Mouse (Mus musculus) forebrain, embryonic 13.5 days (tissue): ENCODE data around the gene Ccl25. TPM values are rescaled to one million over a fixed set of nuclear protein-coding genes. Genes with fewer than 3 reads are reported as not detected.
"Not testable (repeated sequence)": the region's sequence is repeated elsewhere in the genome, so short reads cannot be mapped to it uniquely, and the experiment has no call there.

Source experiments
- ATAC-seq: fragments of 200-750 bp; cut with Nextera tagmentation; 2 replicates; pipeline ENCODE4 v1.8.0; 2017
- H3K27ac ChIP-seq: fragments of 300-500 bp; sonication (generic); 2 replicates; pipeline ENCODE4 v1.5.1; 2015; ENCODE audit warnings: inconsistent platforms, mild to moderate bottlenecking, moderate library complexity
- H3K27me3 ChIP-seq: fragments of 300-500 bp; sonication (generic); 2 replicates; pipeline ENCODE4 v1.6.1; 2015; ENCODE audit warnings: mild to moderate bottlenecking, inconsistent platforms
- H3K36me3 ChIP-seq: fragments of 300-500 bp; sonication (generic); 2 replicates; pipeline ENCODE4 v1.6.1; 2015; ENCODE audit warnings: mild to moderate bottlenecking, inconsistent platforms; ENCODE audit not compliant: poor library complexity, severe bottlenecking
- H3K4me1 ChIP-seq: fragments of 300-500 bp; sonication (generic); 2 replicates; pipeline ENCODE4 v1.6.1; 2015; ENCODE audit warnings: inconsistent platforms
- H3K4me2 ChIP-seq: fragments of 300-500 bp; sonication (generic); 2 replicates; pipeline ENCODE4 v1.6.1; 2015; ENCODE audit warnings: inconsistent platforms, mild to moderate bottlenecking, moderate library complexity
- H3K4me3 ChIP-seq: fragments of 300-500 bp; sonication (generic); 2 replicates; pipeline ENCODE4 v1.5.1; 2015; ENCODE audit warnings: mild to moderate bottlenecking, inconsistent platforms
- H3K9ac ChIP-seq: fragments of 300-500 bp; sonication (generic); 2 replicates; pipeline ENCODE4 v1.6.1; 2015; ENCODE audit warnings: mild to moderate bottlenecking, inconsistent platforms
- H3K9me3 ChIP-seq: fragments of 300-500 bp; sonication (generic); replicated peaks from 2 replicates; pipeline ENCODE4 v1.6.1; 2016; ENCODE audit warnings: inconsistent platforms
- WGBS: fragments of 180-500 bp; shearing (Covaris S2); methylation state at CpG from one replicate; pipeline ENCODE4 v1.1.7; 2015; 5-methylcytosine and 5-hydroxymethylcytosine counted together
- polyA plus RNA-seq: library from polyadenylated mRNA; unstranded; fragments of >200 nt; fragmentation: Nextera tagmentation; extraction: Ambion mirVana; gene quantifications from 2 replicates; pipeline ENCODE4 v1.2.1, GENCODE M21; 2015

Ccl25 gene
- polyA plus RNA-seq, 1 experiment from 2014 or later, result 24.8 TPM

DNA sequence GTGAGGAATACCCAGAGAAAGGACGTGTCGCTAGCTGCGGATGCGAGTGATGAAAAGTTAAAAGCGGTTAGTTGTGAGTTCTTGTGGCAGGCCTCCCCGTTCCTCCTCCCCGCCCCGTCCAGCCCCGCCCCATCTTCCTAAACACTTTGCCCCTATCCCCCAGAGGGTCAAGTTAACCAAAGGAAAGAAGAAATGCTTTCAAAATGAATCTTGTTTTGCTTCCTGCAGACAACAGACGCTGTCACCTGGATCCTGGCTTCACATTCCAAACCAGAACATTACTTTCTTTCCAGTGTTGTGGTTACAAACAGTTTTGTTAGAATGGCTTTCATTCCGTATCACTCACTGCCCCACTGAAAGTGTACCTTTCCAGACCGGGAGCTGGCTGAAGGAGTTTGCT, 23.3 kb downstream of the Ccl25 start:
- ATAC-seq, result no peak
- Histone ChIP-seq H3K4me2 (no peak overlapping the region), H3K4me3 (no peak overlapping the region), H3K9me3 (no peaks in the 10 kb centered on the region), H3K27ac (no peak overlapping the region), H3K27me3 (no peaks in the 10 kb centered on the region), H3K36me3 (no peaks in the 10 kb centered on the region), H3K4me1 (no peaks in the 10 kb centered on the region), H3K9ac (no peak overlapping the region)
- 41% methylated on average over 12 of the region's 12 CpGs for WGBS

DNA sequence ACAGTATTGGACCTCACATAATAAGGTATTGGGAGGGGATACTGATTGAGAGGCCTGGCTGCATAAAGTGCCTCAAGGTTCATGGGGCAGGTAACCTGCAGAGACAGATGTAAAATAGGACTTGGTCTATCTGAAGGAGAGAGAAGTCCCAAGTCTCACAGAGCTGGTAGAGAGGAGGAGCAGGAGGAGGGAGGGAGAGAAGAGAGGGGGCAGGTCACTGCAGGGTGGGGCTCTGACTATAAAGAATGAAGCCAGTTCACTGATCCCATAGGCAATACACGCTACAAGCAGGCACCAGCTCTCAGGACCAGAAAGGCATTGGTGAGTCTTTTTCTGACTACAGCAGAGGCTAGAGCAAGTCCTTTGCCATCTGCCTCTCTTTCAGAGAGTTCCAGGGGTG, 24.3 kb downstream of the Ccl25 start:
- Histone ChIP-seq H3K9ac (no peak overlapping the region), H3K36me3 (no peaks in the 10 kb centered on the region), H3K27ac (no peak overlapping the region), H3K27me3 (no peaks in the 10 kb centered on the region), H3K9me3 (no peaks in the 10 kb centered on the region), H3K4me2 (no peak overlapping the region), H3K4me1 (no peaks in the 10 kb centered on the region), H3K4me3 (no peak overlapping the region)
- 33% methylated on average over 1 of the region's 1 CpGs for WGBS
- ATAC-seq, result no peak

DNA sequence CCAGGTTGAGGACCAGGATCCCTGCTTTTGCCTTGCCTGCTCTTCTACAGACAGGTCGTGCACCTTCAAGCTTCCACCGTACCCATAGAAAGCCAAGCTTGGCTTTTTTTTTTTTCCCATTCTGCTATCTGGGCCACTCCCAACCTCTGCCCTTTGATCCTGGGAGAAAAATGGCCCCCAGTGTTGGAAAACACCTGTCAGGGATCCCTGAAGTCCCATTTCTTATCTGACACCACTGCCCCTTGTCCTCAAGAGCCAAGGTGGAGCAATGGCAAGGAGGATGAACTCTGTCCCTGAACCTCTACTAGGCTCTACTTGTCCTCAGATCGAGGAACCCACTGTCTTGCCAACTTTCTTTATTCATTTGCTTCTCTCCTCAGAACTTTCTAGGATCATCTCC, 25.6 kb downstream of the Ccl25 start:
- H3K4me2 ChIP-seq, result no peak overlapping the region
- no peaks in the 10 kb centered on the region for H3K27me3 ChIP-seq
- no peak overlapping the region for H3K9ac ChIP-seq
- no peaks in the 10 kb centered on the region for H3K36me3 ChIP-seq
- no peak overlapping the region for H3K27ac ChIP-seq
- no peaks in the 10 kb centered on the region for H3K9me3 ChIP-seq
- no peak overlapping the region for H3K4me3 ChIP-seq
- ATAC-seq, result no peak
- H3K4me1 ChIP-seq, result no peaks in the 10 kb centered on the region
- WGBS, result 83% methylated on average over 3 of the region's 3 CpGs

GRCm38 (mm10) chr8:4352562-4352961, 27.6 kb downstream of the Ccl25 start:
- not testable (repeated sequence) for H3K4me3 ChIP-seq, H3K9me3 ChIP-seq, H3K27me3 ChIP-seq, H3K27ac ChIP-seq, ATAC-seq, H3K4me2 ChIP-seq, H3K4me1 ChIP-seq, H3K36me3 ChIP-seq, H3K9ac ChIP-seq
- 94% methylated on average over 6 of the region's 6 CpGs for WGBS

DNA sequence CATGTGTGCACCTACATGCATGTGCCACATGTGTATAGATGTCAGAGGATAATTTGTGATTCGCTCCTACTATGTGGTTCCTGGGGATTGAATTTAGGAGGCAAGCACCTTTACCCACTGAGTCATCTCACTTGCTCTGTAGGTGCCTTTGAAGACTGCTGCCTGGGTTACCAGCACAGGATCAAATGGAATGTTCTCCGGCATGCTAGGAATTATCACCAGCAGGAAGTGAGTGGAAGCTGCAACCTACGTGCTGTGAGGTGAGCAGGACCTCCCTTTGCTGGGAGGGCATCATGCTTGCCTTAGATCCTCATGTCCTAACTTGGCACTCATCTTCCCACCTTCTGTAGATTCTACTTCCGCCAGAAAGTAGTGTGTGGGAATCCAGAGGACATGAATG, 28.7 kb downstream of the Ccl25 start:
- H3K27ac ChIP-seq, result no peak overlapping the region
- ATAC-seq, result no peak
- no peak overlapping the region for H3K4me2 ChIP-seq
- no peak overlapping the region for H3K9ac ChIP-seq
- H3K4me3 ChIP-seq, result no peak overlapping the region
- H3K4me1 ChIP-seq, result no peaks in the 10 kb centered on the region
- no peaks in the 10 kb centered on the region for H3K9me3 ChIP-seq
- H3K36me3 ChIP-seq, result no peaks in the 10 kb centered on the region
- 85% methylated on average over 4 of the region's 4 CpGs for WGBS
- H3K27me3 ChIP-seq, result no peaks in the 10 kb centered on the region

- Histone ChIP-seq H3K9me3 (no peaks in the 10 kb centered on the region), H3K36me3 (no peaks in the 10 kb centered on the region), H3K4me3 (no peak overlapping the region), H3K4me2 (no peak overlapping the region), H3K9ac (no peak overlapping the region), H3K27me3 (no peaks in the 10 kb centered on the region), H3K27ac (no peak overlapping the region), H3K4me1 (peaks cover 1% of the 10 kb centered on the region; the same call in 1 of the 2 replicates)
- no peak for ATAC-seq
- WGBS, result 100% methylated on average over 1 of the region's 1 CpGs
Measured at GRCm38 (mm10) chr8:4354516-4354915, 29.5 kb downstream of the Ccl25 start.

DNA sequence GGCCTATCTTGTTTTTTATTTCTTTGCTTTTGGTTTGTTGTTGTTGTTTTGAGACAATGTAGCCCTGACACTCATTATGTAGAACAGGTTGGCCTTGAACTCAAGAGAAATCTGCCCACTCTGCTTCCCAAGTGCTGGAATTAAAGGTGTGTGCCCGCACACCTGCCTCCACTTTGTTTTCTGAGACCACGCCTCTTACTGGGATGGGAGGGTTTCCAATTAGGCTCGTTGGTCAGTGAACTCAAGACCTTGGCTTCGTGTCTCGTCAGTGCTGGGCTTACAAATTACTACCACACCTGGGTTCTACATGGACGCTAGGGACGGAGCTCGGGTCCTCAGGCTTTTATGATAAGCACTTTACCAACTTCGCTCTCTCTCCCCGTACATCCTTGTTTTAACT, 30.4 kb downstream of the Ccl25 start:
- no peak overlapping the region for H3K9ac ChIP-seq
- 93% methylated on average over 10 of the region's 10 CpGs for WGBS
- H3K4me1 ChIP-seq, result peaks cover 4% of the 10 kb centered on the region; the same call in 1 of the 2 replicates
- no peaks in the 10 kb centered on the region for H3K9me3 ChIP-seq
- no peak for ATAC-seq
- no peaks in the 10 kb centered on the region for H3K36me3 ChIP-seq
- no peak overlapping the region for H3K4me3 ChIP-seq
- H3K4me2 ChIP-seq, result no peak overlapping the region
- no peaks in the 10 kb centered on the region for H3K27me3 ChIP-seq
- no peak overlapping the region for H3K27ac ChIP-seq

DNA sequence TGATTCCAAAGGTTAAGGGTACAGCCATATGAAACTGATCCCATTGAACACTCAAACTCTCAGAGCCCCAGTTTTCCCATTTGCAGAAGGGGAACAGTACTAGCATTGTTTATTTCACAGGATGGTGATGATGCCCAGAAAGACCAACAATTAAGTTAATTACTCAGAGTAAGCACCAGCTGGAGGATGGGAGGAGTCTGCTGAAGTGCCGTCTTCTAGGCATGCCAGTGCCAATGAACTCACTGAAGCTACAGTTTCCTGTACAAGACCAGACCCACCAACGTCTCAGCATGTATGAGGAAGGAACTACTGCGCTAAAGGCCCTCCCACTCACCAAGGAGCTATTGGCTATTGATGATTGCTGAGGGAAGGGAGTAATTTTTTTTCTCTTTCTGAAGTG, 34.4 kb downstream of the Ccl25 start:
- Histone ChIP-seq H3K9ac (no peak overlapping the region), H3K4me3 (no peak overlapping the region), H3K36me3 (no peaks in the 10 kb centered on the region), H3K4me2 (no peak overlapping the region), H3K4me1 (peaks cover 4% of the 10 kb centered on the region; the same call in 1 of the 2 replicates), H3K27me3 (no peaks in the 10 kb centered on the region), H3K27ac (no peak overlapping the region), H3K9me3 (no peaks in the 10 kb centered on the region)
- WGBS, result 62% methylated on average over 3 of the region's 3 CpGs
- ATAC-seq, result peak; percentile 83; the same call in 1 of the 2 replicates

- WGBS, result 94% methylated on average over 2 of the region's 2 CpGs
- H3K4me1 ChIP-seq, result peaks cover 4% of the 10 kb centered on the region; the same call in 1 of the 2 replicates
Measured at GRCm38 (mm10) chr8:4360922-4361321, 35.9 kb downstream of the Ccl25 start.

DNA sequence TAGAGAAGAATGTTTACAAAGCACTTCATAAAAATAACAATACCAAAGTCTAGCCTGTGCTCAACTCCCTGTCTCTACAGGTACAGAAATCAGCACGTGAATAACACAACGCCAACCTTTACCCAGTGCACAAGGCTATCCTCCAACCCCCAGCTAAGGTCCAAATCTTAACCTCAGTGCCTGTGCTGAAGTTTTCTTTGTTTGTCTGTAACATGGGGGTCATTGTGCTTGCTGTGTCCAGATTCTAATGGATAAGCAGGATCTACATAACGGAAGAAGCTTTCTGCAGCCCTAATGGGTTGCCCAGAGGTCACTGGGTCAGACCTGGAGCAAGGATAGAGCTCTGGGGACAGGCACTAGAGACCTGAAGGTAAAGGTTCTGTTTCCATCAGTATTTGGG, 41.2 kb downstream of the Ccl25 start:
- Histone ChIP-seq H3K9me3 (no peaks in the 10 kb centered on the region), H3K27ac (no peak overlapping the region), H3K36me3 (no peaks in the 10 kb centered on the region), H3K4me2 (no peak overlapping the region), H3K27me3 (no peaks in the 10 kb centered on the region), H3K9ac (no peak overlapping the region), H3K4me1 (no peaks in the 10 kb centered on the region), H3K4me3 (no peak overlapping the region)
- 86% methylated on average over 3 of the region's 3 CpGs for WGBS
- ATAC-seq, result no peak

More at GRCm38 (mm10) chr8:4360922-4361321, 35.9 kb downstream of the Ccl25 start:
- Histone ChIP-seq H3K36me3 (no peaks in the 10 kb centered on the region), H3K9me3 (no peaks in the 10 kb centered on the region), H3K9ac (no peak overlapping the region), H3K4me2 (no peak overlapping the region), H3K27me3 (no peaks in the 10 kb centered on the region), H3K4me3 (no peak overlapping the region), H3K27ac (no peak overlapping the region)
- ATAC-seq, result no peak

GRCm38 (mm10) chr8:4367808-4368207, 42.8 kb downstream of the Ccl25 start:
- WGBS, result 71% methylated on average over 11 of the region's 11 CpGs
- H3K36me3 ChIP-seq, result no peaks in the 10 kb centered on the region
- H3K9me3 ChIP-seq, result no peaks in the 10 kb centered on the region
- ATAC-seq, result peak; percentile 83
- no peak overlapping the region for H3K4me3 ChIP-seq
- H3K9ac ChIP-seq, result no peak overlapping the region
- no peak overlapping the region for H3K4me2 ChIP-seq
- no peaks in the 10 kb centered on the region for H3K27me3 ChIP-seq
- no peak overlapping the region for H3K27ac ChIP-seq
- H3K4me1 ChIP-seq, result no peaks in the 10 kb centered on the region

DNA sequence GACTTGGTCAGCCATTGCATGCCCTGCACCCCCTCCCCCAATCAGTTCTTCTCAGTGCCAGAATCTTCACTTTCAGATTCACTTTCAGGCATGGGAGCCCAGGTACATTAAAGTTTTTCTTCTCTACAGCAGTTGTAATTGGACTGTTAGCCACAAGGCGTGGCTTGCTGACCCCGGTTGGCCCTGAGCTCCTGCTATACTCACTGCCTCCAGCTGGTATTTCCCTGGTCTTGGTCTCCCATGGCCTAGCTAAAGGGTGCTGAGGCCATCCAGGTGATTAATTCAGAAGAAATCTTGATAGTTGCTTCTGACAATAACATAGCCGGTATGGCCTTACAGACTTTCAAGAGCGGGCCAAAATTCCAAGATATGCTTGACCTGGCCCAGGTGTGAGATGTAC, 43.5 kb downstream of the Ccl25 start:
- H3K36me3 ChIP-seq, result no peaks in the 10 kb centered on the region
- no peaks in the 10 kb centered on the region for H3K4me1 ChIP-seq
- no peak overlapping the region for H3K9ac ChIP-seq
- no peak overlapping the region for H3K4me2 ChIP-seq
- 90% methylated on average over 4 of the region's 4 CpGs for WGBS
- no peak overlapping the region for H3K4me3 ChIP-seq
- no peaks in the 10 kb centered on the region for H3K27me3 ChIP-seq
- no peaks in the 10 kb centered on the region for H3K9me3 ChIP-seq
- no peak overlapping the region for H3K27ac ChIP-seq
- no peak for ATAC-seq

DNA sequence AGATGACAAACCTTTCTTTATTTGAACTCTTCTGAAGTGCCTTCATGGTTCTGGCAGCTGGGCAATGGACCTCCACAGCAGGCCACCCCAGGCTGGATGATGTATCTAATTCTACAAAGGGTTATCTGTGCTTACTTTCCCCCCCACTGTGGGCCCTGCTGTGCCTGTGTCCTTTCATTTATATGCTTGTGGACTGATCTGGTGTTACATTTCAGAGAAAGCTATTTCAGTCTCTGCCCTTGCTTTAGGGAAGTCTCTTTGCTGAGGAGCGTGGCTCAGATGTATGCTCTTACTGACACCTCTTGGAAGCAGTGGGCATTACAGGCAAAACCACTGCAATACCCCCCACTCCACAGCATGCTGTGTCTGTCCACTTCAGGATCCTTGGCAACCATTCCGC, 45.1 kb downstream of the Ccl25 start:
- Histone ChIP-seq H3K4me1 (no peaks in the 10 kb centered on the region), H3K9ac (no peak overlapping the region), H3K36me3 (no peaks in the 10 kb centered on the region), H3K27me3 (no peaks in the 10 kb centered on the region), H3K4me3 (no peak overlapping the region), H3K4me2 (no peak overlapping the region), H3K9me3 (no peaks in the 10 kb centered on the region), H3K27ac (no peak overlapping the region)
- 38% methylated on average over 2 of the region's 2 CpGs for WGBS
- ATAC-seq, result peak; percentile 27; the same call in 1 of the 2 replicates
